Mouse (Mus musculus) stomach, postnatal 0 days (tissue): ENCODE measurements around the gene Abcg5. TPM values are rescaled to one million over a fixed set of nuclear protein-coding genes. Genes with fewer than 3 reads are reported as not detected.

Experiments used
- ATAC-seq: fragments of 200-750 bp; cut with Nextera tagmentation; 2 replicates; pipeline ENCODE4 v1.8.0; 2017; ENCODE audit not compliant: low FRiP score, low TSS enrichment
- DNase-seq: peaks from one replicate; pipeline ENCODE4 v3.0.0-alpha.2; 2016; ENCODE audit warnings: low spot score
- H3K27ac ChIP-seq: fragments of 300-500 bp; sonication (generic); replicated peaks from 2 replicates; pipeline ENCODE4 v1.5.1; 2014; ENCODE audit warnings: mild to moderate bottlenecking, control low read depth
- H3K27me3 ChIP-seq: fragments of 300-500 bp; sonication (generic); 2 replicates; pipeline ENCODE4 v1.6.1; 2014; ENCODE audit warnings: low read length; ENCODE audit not compliant: control insufficient read depth, insufficient read depth
- H3K36me3 ChIP-seq: fragments of 300-500 bp; sonication (generic); 2 replicates; pipeline ENCODE4 v1.6.1; 2014; ENCODE audit warnings: low read length, mixed read lengths; ENCODE audit not compliant: control insufficient read depth, insufficient read depth
- H3K4me1 ChIP-seq: fragments of 300-500 bp; sonication (generic); replicated peaks from 2 replicates; pipeline ENCODE4 v1.6.1; 2014; ENCODE audit warnings: antibody characterized with exemption; ENCODE audit not compliant: control insufficient read depth, insufficient read depth
- H3K4me2 ChIP-seq: fragments of 300-500 bp; sonication (generic); replicated peaks from 2 replicates; pipeline ENCODE4 v1.6.1; 2014; ENCODE audit warnings: low read depth, mild to moderate bottlenecking, control low read depth, moderate library complexity
- H3K4me3 ChIP-seq: fragments of 300-500 bp; sonication (generic); 2 replicates; pipeline ENCODE4 v1.5.1; 2014; ENCODE audit warnings: low read depth, low read length, control low read depth
- H3K9ac ChIP-seq: fragments of 300-500 bp; sonication (generic); 2 replicates; pipeline ENCODE4 v1.6.1; 2014; ENCODE audit warnings: mild to moderate bottlenecking, low read length, control low read depth, mixed read lengths
- H3K9me3 ChIP-seq: fragments of 300-500 bp; sonication (generic); 2 replicates; pipeline ENCODE4 v1.6.1; 2016; ENCODE audit warnings: low read length; ENCODE audit not compliant: control insufficient read depth
- CTCF ChIP-seq: IDR thresholded peaks from 2 replicates; pipeline ENCODE4 v1.5.1; 2016; ENCODE audit warnings: antibody characterized with exemption, low read depth, mild to moderate bottlenecking, moderate library complexity
- EP300 ChIP-seq: optimal IDR thresholded peaks from 2 replicates; pipeline ENCODE3; 2016; ENCODE audit warnings: antibody characterized with exemption
- WGBS: fragments of 180-500 bp; shearing (Covaris S2); extraction: QIAGEN DNeasy Blood & Tissue Kit; methylation state at CpG from one replicate; pipeline ENCODE4 v1.1.7; 2014; 5-methylcytosine and 5-hydroxymethylcytosine counted together
- polyA plus RNA-seq: library from polyadenylated mRNA; unstranded; fragments of >200 nt; fragmentation: Nextera tagmentation; extraction: Ambion mirVana; gene quantifications from 2 replicates; pipeline ENCODE4 v1.2.1, GENCODE M21; 2015

Abcg5 gene
- 0.82 and 1.7 TPM in 2 replicates for polyA plus RNA-seq

DNA sequence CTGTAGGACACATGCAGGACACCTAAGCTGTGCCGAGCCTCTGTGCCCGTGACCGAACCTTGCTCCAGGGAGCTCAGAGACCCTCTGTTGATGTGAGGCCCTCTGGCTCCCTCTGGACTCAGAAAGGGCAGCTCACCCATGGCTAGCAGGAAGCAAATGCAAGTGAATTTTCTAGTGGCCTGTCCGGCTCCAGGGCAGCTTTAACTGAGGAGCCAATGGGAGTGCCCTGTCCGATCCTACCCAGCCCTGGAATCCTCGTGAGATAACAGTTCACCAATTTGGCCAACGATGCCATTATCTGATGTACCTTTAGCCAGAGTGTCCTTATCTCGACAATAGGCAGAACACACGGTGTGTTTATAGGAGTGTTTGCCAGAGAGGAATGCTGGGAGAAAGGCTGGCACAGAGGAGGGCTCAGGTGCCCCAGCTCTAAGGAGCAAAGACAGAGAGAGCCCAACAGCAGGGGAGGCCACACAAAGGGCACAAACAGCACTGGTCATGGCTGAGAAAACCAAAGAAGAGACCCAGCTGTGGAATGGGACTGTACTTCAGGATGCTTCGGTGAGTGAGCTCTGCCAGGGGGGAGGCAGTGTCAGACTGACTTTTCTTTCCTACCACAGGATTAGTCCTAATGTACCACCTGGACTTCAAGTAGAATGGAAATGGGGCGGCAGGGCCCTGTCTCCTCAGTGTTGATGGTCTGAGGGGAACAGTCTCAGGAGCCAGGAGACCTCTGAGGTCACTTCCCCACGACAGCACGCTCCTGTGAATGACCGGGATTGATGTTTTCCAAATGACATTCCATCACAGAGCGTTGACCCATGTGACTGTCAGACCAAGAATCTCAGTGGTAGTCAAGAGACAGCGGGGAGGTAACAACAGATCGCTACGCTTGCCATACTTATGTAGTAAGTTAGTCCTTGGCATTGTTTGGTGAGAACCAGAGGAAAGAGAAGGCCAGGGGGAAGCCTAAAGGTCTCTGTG, at the start of gene Abcg5:
TSS of gene Abcg5 (minus strand) at position 278 of the 984 bp plus-strand sequence.
- Histone ChIP-seq H3K9me3 (no peaks in the 10 kb centered on the region), H3K4me1 (no peaks in the 10 kb centered on the region), H3K4me3 (no peak within 1 kb of the TSS), H3K27me3 (no peaks in the 10 kb centered on the region), H3K4me2 (no peak within 1 kb of the TSS), H3K36me3 (no peaks in the 10 kb centered on the region), H3K27ac (no peak within 1 kb of the TSS), H3K9ac (no peak within 1 kb of the TSS)
- peak; percentile 17; the same call in 1 of the 2 replicates for TF ChIP-seq CTCF
- TF ChIP-seq EP300, result no peak
- DNase-seq (no peak), ATAC-seq (peak; percentile 46; the same call in 1 of the 2 replicates)
- WGBS, result 79% methylated on average over 18 of the region's 18 CpGs

DNA sequence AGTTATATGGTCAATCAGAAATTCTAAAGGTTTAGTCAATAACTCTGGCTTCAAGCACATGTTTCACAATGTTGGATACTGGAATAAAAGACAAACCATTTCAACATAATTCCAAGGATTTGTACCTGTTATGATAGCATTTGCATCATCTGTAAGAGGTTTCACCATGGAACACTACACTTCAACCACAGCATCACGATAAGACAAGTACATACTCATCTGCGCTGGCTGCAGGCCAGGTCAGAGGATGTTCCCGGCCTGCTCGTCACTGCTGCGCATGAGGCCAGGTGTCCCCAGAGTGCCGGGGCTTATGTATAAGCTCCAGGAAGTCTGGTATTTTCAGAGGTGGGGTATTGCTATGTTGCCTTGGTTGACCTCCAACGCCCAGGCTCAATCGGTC, 49.8 kb upstream of the Abcg5 start:
- WGBS, result 77% methylated on average over 8 of the region's 8 CpGs
- TF ChIP-seq EP300, result no peak
- TF ChIP-seq CTCF, result no peak
- ATAC-seq, result no peak
- H3K27me3 ChIP-seq, result no peaks in the 10 kb centered on the region
- H3K9me3 ChIP-seq, result no peaks in the 10 kb centered on the region
- peaks cover 5% of the 10 kb centered on the region; the same call in 1 of the 2 replicates for H3K36me3 ChIP-seq
- no peak overlapping the region for H3K4me2 ChIP-seq
- H3K9ac ChIP-seq, result no peak overlapping the region
- DNase-seq, result no peak
- no peak overlapping the region for H3K4me3 ChIP-seq
- no peaks in the 10 kb centered on the region for H3K4me1 ChIP-seq
- no peak overlapping the region for H3K27ac ChIP-seq

DNA sequence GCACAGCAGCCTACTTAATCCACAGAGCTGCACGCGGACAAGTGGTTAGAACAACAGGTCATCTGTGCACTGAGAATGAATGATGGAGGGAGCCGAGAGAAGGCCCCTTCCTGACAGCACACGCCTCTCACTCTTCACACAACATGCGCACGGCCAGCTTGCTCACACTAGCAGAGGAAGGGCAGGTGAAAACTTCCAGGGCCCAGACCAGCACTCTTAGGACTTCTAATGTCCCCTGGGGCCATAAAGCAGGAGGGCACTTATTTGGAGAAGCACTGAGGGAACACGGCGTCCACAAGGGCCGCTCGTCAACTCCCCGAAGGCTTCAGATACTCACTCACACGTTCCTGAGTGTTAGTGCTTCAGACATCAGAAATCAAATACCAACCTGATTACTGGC, 48.5 kb upstream of the Abcg5 start:
- H3K27me3 ChIP-seq, result no peaks in the 10 kb centered on the region
- TF ChIP-seq CTCF (no peak), EP300 (no peak)

DNA sequence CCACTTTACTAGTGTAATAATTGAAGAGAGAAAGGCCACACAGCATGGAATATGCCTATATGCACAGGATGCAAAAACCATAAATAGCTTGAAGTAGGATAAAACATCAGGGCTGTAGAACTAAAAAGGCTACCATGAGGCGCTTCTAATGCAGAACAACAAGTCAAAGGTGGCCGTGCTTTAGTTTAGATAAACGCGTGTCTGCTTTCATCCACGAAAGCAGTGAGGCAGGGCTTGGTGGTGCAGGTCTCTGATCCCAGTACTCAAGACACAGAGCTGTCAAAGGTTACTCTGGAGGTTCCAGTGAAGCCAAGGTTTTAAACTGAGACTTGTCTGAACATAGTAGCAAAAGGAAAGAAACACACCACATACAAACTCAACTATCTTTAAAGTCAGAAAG, 46.3 kb upstream of the Abcg5 start:
- ATAC-seq, result no peak
- TF ChIP-seq EP300, result no peak
- no peak for TF ChIP-seq CTCF
- peaks cover 18% of the 10 kb centered on the region for H3K36me3 ChIP-seq

More for the DNA sequence above, 48.5 kb upstream of the Abcg5 start:
- 89% methylated on average over 12 of the region's 12 CpGs for WGBS
- H3K9me3 ChIP-seq, result no peaks in the 10 kb centered on the region
- DNase-seq (no peak), ATAC-seq (no peak)
- H3K9ac ChIP-seq, result no peak overlapping the region
- H3K36me3 ChIP-seq, result peaks cover 9% of the 10 kb centered on the region; the same call in 1 of the 2 replicates
- H3K4me3 ChIP-seq, result no peak overlapping the region
- H3K4me2 ChIP-seq, result no peak overlapping the region
- no peaks in the 10 kb centered on the region for H3K4me1 ChIP-seq
- no peak overlapping the region for H3K27ac ChIP-seq

DNA sequence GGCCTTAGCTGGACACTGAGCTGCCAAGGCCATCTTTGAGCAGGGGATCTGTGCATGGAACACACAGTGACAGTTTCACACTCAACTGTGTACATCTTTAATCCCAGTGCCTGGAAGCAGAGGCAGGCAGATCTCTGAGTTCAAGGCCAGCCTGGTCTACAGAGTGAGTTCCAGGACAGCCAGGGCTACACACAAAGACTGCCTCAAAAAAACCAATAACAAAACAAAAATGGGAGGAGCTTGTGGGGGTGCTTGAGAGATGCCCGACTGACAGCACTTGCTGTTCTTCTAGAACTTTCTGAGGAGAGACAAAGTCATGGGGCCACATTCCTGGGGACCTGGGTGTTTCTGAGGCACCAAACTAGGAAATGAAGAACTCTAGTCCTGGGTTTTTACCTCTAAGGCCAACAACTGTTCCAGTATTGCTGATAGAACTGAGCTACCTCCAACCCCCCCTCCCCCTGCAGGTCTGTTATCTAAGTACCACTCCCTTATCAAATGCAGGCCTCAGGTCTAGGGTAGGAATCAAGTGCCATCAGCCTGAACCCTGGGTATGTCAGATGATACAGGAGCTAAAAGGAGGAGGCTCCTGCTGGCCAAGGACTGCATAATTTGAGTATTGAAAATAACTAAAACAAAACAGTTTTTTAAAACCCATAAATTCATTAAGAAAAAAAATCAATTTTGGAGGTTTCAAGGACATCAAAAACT, 45.5 kb upstream of the Abcg5 start:
- Histone ChIP-seq H3K27ac (no peak overlapping the region), H3K27me3 (no peaks in the 10 kb centered on the region), H3K9me3 (no peaks in the 10 kb centered on the region), H3K36me3 (peaks cover 18% of the 10 kb centered on the region), H3K4me3 (no peak overlapping the region), H3K4me2 (no peak overlapping the region), H3K9ac (no peak overlapping the region), H3K4me1 (no peaks in the 10 kb centered on the region)
- TF ChIP-seq CTCF (no peak), EP300 (no peak)
- DNase-seq (no peak), ATAC-seq (no peak)
- 68% methylated on average over 1 of the region's 1 CpGs for WGBS

More for the DNA sequence above, 46.3 kb upstream of the Abcg5 start:
- DNase-seq, result no peak
- no peak overlapping the region for H3K4me2 ChIP-seq
- no peak overlapping the region for H3K27ac ChIP-seq
- H3K27me3 ChIP-seq, result no peaks in the 10 kb centered on the region
- no peak overlapping the region for H3K4me3 ChIP-seq
- 94% methylated on average over 5 of the region's 5 CpGs for WGBS
- H3K4me1 ChIP-seq, result no peaks in the 10 kb centered on the region
- H3K9ac ChIP-seq, result no peak overlapping the region
- H3K9me3 ChIP-seq, result no peaks in the 10 kb centered on the region
